Mouse (Mus musculus) fat pad, adult 2 months (tissue): ENCODE data around the gene Magi2.
"Not testable (repeated sequence)": the region's sequence is repeated elsewhere in the genome, so short reads cannot be mapped to it uniquely, and the experiment has no call there.

Experiments used
- DNase-seq: peaks from one replicate; pipeline ENCODE4 v3.0.0-alpha.2; 2011; ENCODE audit warnings: low read depth, low spot score; ENCODE audit errors: extremely low read depth

Gene Magi2

DNA sequence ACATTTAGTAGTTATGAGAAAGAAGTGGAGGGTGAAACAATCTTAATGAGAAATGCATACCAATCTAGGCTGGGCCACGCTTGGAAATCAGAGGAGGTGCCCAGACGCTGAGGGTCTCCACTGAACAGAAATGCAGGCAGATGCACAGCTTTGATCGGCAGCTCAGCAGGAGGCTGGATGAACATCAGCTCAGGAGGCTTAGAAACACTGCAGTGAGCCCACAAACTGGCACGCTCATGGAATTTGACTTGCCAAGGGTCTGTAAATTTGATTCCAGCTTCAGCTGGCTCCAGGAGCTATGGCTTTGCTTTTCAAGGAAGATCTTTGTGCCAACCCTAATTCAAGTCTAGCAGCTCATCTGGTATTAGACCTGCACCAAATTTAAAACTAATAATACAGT, 187.7 kb downstream of the Magi2 start:
- no peak for DNase-seq

DNA sequence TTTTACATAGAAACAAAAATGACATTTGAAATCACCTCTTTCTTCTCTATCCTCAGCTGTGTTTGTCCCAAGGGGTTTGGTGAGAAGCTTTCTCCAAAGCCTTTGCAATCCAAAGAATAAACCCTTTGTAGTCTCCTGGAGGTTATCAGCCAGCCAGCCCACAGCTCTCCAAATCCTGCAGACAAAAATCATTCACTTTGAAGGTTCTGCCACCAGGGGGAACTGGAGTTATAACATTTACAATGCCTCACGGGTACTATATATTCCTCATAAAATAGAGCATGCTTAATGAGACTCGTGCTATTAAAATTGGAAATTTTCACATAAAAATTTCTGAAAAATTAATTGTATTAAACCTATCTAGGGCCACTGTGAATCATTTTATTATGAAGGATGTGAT, 202.5 kb downstream of the Magi2 start:
- DNase-seq, result no peak

DNA sequence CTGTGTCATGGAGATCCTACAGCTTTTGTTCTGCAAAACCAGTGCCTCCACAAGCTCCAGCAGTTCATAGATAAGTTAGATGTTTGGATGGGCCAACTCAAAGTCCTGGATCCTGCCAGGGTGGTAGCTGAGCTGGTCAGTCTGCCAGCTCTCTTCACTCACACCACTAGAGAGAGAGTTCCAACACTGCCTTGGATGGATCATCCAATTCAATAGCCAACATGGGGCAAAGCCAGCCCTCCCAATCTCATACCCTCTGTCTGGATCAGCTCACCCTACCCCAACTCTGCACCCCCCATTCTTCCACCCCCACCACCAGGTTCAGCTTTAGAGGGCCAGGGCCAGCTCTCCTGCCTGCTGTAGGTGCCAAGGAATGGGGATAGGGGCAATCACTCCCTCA, 235.7 kb downstream of the Magi2 start:
- no peak for DNase-seq

DNA sequence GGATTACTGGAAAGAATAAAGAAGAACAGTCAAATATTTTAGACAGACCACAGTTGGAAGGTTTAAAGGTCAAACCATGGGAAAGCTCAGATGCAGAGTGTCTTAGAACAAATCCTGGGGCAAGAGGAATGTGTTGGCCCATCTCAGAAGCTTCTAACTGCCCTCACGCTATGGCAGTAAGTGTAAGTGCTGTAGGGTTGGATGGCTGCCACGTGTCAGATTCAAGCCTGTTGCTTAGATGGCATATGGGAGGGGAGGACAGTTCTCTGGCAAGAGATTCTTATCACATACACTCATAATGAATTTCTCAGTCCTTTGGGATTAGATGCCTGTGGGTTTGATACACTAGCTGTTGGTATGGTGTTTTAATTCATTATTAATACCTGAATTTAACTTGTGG, 238.5 kb downstream of the Magi2 start:
- no peak for DNase-seq

GRCm38 (mm10) chr5:19472851-19473439, 246.1 kb downstream of the Magi2 start:
- DNase-seq, result no peak

GRCm38 (mm10) chr5:19482981-19483380, 256.1 kb downstream of the Magi2 start:
- DNase-seq, result no peak

- DNase-seq, result no peak
Measured at GRCm38 (mm10) chr5:19487947-19488346, 261.1 kb downstream of the Magi2 start.

DNA sequence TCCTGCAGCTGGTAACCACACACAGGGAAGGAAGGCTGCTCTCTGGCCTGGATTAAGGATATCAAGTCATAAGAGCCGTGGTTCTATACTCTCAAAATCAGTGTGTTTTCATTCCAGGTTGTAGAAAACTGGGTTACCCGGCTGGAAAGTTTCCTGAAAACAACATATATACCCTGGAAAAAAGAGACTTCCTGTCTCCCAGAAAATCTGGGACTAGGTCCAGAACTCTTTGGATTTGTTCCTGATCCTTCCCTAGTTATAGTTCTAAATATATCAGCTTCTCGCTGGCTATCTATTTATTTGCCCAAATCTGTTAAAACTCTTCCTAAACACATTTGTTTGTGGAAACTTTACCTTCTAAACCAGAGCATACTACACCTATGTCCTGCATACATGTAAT, 274.2 kb downstream of the Magi2 start:
- no peak for DNase-seq

DNA sequence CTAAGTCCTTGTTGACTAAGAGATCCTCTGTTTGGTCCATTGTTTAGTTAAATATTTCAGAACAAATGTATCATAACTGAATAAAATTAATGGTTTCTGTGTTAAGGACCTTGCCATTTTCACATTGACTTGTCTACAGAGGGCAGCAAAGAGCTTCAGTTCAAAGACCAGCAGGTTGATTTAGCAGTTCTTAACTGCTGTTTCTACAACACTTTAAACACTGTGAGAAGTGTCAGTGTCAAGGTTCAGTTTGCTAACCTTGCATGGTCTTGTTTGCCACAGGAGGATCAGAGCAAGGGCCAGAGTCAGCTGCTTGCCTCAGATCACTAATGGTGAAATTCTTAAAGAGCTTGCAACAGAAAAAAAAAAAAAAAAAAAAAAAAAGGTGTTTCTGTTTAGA, 295.3 kb downstream of the Magi2 start:
- DNase-seq, result no peak

DNA sequence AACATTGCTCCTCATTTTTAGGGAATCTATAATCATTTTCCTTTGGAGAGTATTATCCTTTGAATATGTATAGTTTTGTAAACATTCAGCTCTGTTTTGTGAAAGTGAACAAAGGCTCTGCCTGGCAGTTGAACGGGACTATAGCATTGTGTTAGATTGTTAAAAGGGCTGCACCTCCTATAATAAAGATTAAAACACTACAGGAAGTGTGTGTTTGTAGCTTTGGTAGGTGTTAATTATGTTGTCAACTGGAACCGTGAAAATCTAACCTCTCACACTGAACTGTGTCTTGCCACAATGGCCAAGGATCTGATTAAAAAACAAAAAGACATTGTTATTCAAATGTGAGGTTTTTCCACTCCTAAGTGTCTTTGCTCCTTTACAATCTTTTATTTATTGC, 312.5 kb downstream of the Magi2 start:
- no peak for DNase-seq

- no peak for DNase-seq
Measured at GRCm38 (mm10) chr5:19546424-19546823, 319.6 kb downstream of the Magi2 start.

GRCm38 (mm10) chr5:19546900-19547299, 320.1 kb downstream of the Magi2 start:
- DNase-seq, result no peak

DNA sequence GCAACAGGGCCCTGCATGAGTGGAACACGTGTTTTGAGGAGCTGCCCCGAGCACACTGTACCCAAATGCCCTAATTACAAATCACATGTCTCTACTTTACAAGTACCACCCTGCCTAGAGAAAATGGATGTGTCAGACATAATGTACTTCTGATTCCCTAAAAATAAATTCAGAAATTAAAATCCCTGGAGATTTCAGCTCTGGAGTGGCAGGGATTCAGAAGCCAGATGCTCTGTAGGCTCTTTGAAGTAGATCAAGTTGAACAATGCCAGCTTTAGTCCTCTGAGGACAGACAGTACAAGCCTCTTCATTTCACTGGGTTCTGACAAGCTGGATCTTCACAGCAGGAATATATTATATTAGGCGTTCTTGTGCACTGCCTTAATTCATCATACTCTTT, 326.7 kb downstream of the Magi2 start:
- DNase-seq, result no peak

DNA sequence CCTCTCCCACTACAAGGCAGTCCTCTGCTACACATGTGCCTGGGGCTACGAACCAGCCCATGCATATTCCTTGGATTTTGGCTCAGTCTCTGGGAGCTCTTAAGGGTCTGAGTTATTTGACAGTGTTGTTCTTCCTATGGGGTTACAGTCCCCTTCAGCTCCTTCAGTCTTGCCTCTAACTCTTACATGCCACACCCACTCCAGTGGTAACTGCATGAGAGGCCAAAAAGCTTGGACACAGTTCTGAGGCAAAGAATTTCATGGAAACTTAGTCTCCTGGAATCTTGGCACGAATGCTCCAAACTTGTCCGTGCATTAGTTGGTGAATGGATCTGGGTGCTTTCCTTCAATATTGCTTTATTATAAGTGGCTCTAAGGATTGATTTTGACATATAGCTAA, 338.8 kb downstream of the Magi2 start:
- DNase-seq, result no peak

- not testable (repeated sequence) for DNase-seq
Measured at GRCm38 (mm10) chr5:19566136-19566535, 339.3 kb downstream of the Magi2 start.

GRCm38 (mm10) chr5:19607700-19608099, 380.9 kb downstream of the Magi2 start:
- no peak for DNase-seq

DNA sequence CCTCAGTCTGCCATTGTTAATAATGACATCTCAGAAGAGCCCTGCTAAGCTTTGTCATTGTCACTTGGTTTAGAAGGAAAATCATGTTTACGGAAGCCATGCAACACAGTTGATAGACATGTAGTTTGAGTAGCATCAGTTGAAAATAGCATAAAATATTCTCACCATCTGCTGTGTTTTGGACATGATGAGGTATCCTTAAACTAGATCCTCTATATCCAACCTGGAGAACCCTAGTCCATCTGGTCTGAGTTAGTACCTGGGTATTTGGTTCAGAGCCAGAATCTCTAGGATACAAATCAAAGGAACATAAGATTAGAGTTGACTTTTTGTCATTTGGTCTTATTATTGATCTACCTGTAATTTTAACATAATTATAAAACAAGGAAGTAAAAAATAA, 385.0 kb downstream of the Magi2 start:
- DNase-seq, result no peak

GRCm38 (mm10) chr5:19621678-19622077, 394.8 kb downstream of the Magi2 start:
- no peak for DNase-seq

DNA sequence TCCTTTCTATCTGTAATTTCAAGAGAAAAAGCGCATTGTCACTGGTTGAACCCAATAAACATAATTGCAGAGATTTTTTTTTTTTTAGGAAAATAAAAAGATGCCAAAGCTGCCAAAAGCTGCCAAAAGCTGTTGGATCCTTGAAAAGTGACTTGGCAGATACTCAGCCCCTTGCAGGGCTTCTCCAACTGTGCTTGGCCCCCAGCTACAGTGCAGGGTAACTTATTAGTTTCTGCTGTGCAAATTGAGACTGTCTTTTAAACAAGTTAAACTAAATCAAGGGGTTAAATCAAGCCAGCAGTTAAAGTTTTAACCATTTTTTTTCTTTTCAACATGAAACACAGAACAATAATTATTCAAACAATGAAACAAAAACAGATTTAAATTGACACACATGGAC, 407.1 kb downstream of the Magi2 start:
- no peak for DNase-seq

- no peak for DNase-seq
Measured at GRCm38 (mm10) chr5:19637789-19638188, 411.0 kb downstream of the Magi2 start.

DNA sequence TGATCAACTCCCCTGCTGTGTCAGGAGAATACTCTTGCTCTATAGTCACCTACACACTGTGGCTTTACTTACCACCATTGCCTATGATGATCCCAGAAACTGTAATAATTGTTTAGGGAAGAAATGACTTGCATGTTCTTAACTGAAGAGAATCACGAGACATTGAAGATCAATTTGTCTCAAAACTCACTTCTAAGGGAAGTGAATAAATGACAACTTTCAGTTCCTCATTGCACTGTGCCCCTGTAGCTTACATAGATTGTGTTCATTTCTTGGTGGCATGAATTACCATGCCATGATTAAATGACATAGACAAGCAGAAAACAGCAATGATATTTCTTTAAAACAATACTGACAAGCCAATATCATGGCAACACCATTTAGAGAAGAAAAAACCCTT, 429.1 kb downstream of the Magi2 start:
- no peak for DNase-seq

DNA sequence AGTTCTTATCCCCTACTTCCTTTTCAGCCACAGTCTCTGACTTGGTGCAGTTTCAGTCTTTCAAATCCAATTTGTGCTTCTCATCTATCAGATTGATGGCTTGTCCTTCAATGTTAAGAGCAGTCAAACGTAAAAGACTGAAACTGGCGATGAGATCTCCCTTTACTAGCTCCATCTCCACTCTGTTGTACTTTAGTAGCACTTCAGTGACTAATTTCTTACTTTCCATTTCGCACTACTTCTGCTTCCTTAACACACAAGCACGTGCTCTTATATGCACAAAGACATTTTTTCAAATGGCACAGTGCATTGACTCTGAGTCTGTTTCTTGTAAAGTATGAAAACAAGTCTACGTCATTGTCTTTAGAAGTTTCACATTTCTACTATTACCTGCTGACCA, 439.6 kb downstream of the Magi2 start:
- no peak for DNase-seq

- no peak for DNase-seq
Measured at GRCm38 (mm10) chr5:19717296-19717695, 490.5 kb downstream of the Magi2 start.

- no peak for DNase-seq
Measured at GRCm38 (mm10) chr5:19726277-19726676, 499.4 kb downstream of the Magi2 start.
